Mouse (Mus musculus): ENCODE measurements around the gene Slc6a17. TPM values are rescaled to one million over a fixed set of nuclear protein-coding genes. Genes with fewer than 3 reads are reported as not detected.
A peak's percentile ranks its signal among the peaks of the same experiment; 100 is the strongest.

The Slc6a17 gene
- total RNA-seq, 2 experiments from 2014 or later = not detected

DNA sequence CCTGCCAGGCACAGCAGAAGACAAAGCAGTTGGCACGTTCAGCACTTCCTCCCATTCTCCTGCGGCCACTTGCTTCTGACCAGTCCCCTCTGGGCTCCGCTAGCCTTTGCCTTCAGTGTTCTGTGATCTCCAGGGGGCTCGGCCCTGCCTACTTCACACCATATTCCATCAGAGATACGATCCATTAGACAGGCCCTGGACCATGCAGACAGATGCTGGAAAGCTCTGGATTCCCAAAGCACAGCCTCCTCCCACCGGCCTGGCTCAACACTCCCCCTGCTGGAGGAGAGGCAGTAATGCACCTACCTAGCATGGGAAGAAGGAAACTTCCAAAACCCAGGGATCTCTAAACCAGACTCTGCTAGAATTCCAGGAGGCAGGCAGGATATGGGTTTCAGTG, 45.6 kb downstream of the Slc6a17 start:
- peak; percentile 86 for ATAC-seq (ENCODE audit: poor library complexity, severe bottlenecking)

DNA sequence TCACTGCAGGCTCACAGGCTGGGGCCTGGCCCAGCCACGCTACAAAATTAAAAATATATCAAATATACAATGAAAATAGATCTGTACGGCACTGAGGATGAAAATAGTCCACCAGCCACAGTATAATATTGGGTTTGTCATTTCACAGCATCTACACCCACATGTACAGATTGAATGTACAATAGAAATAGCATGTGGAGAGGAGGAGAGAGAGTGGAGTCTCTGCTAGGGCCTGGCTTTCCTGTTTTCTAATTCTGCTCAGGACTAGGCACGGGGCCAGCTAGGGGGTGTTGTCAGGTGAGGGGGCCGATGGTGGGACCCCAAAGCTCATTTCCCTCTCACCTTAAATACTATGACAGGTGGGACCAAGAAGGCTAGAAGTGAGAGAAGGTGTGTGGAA, 48.8 kb downstream of the Slc6a17 start:
- ATAC-seq (ENCODE audit: poor library complexity, severe bottlenecking) = no peak

DNA sequence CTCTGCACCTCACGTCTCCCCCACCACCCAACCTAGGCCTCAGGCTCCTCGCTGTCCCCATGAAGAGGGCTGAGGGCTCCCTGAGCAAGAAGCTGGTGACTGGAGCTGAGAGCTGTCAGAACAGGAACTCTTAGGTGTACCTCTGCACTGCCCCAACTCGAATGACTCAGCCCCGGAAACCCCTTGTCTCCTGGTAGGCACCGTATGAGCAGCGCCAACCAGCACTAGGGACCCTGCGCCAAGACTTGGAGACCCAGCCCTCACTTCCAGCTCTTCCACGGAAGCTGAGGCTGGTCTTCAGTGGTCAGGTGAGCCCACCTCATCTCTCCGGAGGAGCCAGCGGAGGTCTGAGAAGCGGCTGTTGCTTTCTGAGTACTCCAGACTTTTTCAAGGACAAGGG, 49.7 kb downstream of the Slc6a17 start:
- ATAC-seq (ENCODE audit: poor library complexity, severe bottlenecking) = no peak

DNA sequence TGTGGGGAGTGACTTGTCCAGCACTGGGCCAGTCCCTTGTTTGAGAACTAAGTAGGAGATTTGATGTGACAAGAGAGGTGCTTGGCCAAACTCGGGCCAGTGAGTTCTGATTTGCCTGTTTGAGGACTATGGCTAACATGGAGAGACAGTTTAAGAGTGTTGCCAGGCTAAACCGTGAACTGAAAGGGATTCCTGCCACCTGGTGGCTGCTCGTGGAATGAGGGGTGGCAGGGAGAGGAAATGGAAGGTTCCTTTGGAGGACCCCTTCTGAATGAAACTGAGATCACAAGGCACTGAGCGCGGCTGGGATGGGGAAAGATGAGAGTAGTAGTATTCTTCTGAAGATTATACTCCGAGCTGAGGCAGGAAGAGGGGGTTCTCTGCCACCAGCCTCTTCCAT, 51.2 kb downstream of the Slc6a17 start:
- peak; percentile 60 for ATAC-seq (ENCODE audit: poor library complexity, severe bottlenecking)

DNA sequence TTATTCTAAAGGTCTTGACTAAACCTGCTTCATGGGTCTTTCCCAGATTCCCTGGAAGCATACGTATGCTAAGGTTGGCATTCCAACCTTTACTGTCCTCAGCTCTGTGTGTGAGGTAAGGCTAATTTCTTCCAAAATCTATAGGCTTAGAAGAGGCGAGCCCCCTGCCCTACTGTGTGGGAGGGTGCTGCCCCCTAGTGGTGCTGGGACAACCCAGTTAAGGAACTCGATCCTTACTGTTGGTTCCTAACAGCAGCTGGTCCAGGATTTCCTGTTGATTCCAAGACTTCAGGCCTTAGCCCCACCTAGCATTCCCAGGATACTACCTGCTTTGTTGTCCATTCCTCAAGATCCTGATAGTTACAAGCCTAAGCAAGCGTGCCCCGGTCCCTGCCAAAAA, 55.7 kb downstream of the Slc6a17 start:
- ATAC-seq (ENCODE audit: poor library complexity, severe bottlenecking) = peak; percentile 67

DNA sequence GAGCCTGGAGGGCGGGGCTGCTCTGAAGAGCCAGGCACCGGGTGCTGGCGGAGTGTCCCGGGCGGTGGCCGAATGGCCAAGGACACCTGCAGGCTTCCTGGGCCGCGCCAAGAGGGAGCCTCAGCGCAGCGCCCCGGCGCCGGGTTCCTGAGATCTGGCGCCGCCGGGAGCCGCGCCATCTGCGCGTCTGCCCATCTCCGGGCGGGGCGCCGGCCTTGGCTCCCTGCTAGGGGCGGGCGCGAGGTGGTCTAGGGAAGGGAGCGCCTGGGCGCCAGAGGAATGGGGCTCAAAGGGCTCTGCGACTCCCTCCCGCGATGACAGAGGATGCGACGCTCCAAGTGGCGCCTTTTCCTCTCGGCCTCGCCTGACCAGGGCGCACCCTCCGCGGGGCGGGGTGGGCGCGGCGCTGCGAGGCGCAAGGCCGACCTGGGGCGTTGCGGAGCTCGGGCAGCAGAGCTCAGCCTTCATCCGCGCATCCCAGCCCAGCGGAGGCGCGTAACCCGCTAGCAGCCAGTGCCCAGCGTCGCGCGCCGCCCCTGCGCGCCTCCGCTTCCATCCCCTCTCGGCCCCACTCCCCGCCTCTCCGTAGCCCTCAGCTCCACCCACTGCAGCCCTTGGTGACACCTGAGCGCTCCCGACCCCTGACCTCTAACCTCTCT, 57.9 kb downstream of the Slc6a17 start:
- no peak for ATAC-seq (ENCODE audit: poor library complexity, severe bottlenecking)

DNA sequence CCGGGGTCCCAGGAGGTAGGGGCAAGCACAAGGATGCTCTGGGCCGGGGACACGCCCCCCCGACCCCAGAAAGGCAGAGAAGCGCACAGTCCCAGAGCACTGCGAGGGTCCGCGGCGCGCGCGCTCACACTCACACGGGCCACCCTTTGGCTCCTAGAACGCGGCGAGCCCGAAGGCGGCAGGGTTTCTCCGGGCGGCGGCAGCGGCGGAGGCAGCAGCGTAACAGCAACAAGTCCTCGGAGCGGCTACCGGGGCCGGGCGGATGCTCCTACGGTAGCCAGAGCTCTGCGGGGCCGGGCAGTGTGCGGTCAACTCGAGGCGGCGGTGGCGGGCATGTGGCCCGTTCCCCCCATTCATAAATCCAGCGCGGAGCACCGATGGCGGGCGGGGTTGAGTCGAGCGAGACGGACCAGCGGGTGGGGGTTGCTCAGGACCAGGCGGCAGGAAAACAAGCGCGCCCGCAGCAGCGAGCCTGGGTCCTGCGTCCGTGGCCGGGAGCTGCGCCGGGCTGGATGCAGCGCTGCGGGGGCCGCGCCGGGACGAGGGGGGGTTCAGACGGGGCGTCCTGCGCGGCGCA, 58.5 kb downstream of the Slc6a17 start, which contains the start of gene Kcnc4:
Gene Kcnc4 (minus strand): TSS at position 357 of the 577 bp plus-strand sequence.
- ATAC-seq (ENCODE audit: poor library complexity, severe bottlenecking) = no peak

DNA sequence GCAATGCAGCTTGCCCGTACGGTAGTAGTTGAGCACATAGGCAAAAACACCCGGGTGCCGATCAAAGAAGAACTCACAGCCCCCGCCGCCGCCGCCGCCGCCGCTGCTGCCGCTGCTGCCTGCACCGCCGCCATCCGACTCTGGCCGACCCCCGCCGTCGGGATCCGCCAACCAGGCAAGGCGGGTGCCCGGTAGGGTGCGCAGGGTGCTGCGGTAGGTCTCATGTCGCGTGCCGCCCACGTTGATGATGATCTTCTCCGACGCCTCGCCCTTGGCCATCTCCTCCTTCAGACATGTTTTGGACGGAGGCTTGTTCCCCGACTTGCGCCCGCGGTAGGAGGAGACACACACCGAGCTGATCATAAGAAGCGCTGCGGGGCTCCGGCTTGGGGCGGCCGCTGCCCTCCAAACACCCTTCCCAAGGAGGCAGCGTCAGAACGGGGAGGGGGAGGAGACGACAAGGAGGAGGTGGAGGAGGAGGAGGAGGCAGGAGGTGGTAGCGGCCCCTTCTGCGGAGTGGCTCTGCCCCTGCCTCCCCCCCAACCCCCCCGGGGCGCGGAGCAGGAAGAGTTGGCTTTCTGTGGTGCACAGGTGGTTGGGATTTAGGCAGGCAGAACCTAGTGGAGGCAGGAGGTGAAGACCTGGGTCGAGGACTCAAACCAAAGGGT, 59.2 kb downstream of the Slc6a17 start:
- ATAC-seq (ENCODE audit: poor library complexity, severe bottlenecking) = no peak

DNA sequence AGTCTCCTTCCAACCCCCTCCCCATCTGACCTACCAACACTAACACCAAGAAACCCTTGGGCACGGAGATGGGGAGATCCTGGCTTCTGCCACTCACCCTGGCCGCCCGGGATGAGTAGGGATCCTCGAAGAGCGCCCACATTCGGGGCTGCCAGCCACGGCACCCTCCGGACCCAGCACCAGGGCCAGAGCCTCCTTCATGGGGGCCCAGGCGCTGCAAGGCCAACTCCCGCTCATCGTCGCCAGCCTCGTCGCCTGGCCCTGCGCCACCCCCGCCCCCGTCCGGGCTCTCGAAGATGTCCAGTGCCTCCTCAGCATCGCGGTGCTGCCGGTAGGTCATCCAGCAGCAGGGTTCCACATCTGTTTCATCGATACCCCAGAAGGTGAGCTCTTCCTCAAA, 59.7 kb downstream of the Slc6a17 start:
- ATAC-seq (ENCODE audit: poor library complexity, severe bottlenecking) = no peak

DNA sequence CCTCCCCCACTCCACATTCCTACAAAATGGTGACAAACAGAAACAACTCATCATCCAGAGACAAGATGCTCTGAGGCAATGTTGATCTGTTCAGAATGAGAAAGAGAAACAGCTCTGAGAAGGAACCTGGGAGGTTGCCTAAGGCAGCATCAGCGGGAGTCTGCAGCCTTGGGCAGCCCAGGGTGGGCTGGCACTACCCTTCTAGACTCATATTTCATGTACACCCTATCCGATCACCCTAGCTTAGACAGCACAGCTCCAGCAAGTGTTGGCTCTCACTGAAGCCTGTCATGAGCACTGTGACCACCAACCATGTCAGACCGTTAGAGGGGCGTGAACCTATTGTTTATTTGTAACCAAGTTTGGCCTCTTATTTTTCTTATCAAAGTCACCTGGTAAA, 63.5 kb downstream of the Slc6a17 start:
- no peak for ATAC-seq (ENCODE audit: poor library complexity, severe bottlenecking)

DNA sequence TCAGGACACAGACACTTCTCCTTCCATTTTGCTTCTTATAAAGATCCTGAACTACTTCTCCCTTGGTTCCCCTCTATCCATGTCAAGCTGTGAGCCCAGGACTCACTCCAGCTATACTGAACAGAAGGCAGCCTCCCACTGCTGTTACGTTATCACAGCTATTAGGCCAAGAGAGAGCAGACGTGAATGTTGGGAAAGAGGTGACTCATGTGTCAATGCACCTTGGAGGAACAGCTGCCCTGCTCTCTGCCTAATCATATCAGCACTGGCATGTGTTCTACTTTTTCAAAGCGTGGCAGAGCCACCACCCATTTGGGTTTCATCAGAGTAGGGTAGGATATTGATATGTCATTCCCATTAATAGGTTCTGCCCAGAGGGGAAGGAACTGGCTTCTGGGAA, 71.0 kb downstream of the Slc6a17 start:
- no peak for ATAC-seq (ENCODE audit: poor library complexity, severe bottlenecking)

DNA sequence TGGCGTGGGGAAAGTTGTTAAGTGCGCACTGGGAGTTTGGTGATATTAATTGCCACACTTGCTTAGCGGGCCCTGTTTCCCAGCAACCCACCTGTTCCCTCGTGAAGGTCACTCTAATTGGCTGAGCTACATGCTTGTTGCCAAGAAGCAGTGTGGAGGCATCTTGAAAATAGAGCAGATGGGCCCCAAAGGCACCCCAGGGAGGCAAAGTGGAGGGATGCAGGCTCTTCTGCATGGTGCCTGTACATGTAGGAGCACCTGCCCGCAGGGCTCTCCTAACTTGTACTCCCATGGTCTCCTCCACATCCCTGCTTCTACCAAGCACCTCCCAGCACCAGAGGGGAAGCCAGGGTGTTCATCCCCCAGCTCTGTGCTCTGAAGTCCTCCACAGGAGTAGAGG, 74.0 kb downstream of the Slc6a17 start:
- ATAC-seq (ENCODE audit: poor library complexity, severe bottlenecking) = no peak

DNA sequence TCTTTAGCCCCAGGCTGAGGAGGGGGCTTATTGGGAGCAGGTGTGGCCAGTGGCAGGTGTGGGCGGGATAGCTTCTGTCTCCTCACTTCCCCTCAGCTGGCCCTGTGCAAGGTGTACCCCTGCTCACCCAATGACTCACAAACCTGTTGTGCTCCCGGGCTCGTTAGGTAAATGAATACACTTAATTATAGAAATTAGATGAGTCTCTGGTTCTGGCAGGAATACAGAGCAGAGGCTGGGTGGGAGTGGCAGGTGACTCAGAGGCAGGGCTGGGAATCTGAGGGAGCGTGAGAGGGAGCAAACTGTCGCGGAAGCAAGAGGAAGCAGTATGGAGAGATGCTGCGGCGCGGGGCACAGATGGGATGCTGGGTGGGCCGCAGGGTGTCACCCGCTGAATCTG, 75.6 kb downstream of the Slc6a17 start:
- no peak for ATAC-seq (ENCODE audit: poor library complexity, severe bottlenecking)

DNA sequence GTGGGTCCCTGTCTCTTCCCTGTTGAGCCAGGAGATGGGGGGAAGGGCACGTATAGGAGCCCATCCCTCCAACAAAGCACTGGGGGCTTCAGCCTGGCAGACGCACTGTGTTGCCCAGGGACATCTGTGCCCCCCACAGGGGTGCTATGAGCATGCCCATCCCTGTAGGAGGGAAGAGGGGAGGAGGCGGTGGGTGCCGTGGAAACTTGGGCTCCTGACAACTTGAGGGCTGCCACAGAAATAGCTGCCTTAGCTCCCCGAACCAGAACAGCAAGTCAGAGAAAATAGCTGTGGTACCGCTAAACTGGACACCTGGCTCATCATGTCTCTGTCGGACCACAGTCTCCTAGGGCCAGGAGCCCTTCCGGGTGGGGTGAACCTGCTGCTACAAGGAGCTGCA, 76.5 kb downstream of the Slc6a17 start:
- ATAC-seq (ENCODE audit: poor library complexity, severe bottlenecking) = no peak

DNA sequence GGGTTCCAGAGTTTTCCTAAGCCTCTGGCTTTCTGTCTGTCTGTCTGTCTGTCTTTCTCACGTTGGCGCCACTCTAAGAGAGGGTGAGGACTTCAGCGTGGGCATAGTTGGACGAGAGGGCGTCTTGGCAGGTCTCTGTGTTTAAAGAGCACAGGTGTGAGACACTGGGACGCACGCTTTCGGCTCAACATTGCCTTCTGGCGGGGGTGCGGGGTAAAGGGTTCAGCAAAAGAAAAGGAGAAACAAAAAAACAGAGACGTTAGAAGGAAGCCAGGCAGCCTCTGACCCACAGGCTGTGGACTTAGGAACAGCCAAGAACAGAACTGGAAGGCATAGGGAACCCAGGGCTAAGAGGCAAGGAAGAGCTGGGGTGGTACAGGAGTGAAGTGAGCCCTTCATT, 78.5 kb downstream of the Slc6a17 start:
- ATAC-seq (ENCODE audit: poor library complexity, severe bottlenecking) = no peak

DNA sequence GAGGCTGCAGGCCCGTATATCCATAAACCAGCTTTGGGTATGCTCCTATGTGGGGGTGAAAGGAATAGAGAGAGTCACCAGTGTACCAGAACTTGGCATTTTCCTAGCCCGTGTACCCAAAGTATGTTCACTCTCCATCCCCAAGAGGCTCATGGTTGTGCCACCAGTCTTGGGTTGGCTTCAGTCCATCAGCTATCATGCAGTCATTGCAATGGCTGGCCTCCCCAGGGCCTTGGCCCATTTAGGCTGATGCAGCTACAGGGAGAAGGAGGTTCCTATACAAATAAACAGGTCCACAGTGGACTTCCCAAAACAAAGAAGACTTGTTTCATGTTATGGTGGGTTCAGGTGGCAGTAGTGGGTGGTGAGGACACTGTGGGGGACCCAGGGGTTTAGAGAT, 80.2 kb downstream of the Slc6a17 start:
- no peak for ATAC-seq (ENCODE audit: poor library complexity, severe bottlenecking)

DNA sequence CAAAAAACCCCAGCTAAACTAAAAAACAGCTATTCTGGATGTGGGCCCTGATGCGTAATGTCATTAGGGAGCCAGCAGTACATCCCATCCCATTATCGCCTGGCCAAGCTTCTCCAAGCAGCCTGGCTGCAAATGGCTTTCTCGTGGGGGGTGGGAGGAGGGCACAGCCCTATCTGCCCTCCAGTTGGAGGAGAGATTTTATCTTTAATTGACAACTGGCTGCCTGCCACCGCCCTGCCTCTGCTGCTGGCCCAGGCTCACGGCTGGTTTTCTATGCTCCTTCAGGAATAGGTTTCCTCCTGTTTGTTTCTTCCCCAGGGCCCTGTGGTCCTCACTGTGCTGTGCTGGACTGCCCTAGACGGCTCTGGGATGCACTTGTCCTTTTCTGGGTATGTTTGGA, 81.4 kb downstream of the Slc6a17 start:
- no peak for ATAC-seq (ENCODE audit: poor library complexity, severe bottlenecking)

DNA sequence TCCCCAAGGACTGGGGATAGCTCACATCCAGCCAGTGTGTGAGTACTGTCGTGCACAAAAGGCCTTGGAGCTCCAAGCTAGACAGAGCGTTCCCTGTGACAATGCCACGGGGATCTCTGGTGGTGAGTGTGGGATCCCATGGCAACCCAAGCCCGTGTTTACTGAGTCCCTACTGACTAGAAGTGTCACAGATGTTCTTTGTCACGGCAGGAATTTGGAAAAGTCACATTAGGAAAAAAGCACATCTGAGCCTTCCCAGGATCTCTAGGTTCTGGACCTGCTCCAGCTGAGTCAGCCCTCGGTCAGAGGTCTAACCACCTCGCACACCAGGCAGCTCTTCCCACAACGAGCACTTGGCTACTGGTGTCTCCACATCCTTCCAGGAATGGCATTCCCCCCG, 84.2 kb downstream of the Slc6a17 start:
- no peak for ATAC-seq (ENCODE audit: poor library complexity, severe bottlenecking)

DNA sequence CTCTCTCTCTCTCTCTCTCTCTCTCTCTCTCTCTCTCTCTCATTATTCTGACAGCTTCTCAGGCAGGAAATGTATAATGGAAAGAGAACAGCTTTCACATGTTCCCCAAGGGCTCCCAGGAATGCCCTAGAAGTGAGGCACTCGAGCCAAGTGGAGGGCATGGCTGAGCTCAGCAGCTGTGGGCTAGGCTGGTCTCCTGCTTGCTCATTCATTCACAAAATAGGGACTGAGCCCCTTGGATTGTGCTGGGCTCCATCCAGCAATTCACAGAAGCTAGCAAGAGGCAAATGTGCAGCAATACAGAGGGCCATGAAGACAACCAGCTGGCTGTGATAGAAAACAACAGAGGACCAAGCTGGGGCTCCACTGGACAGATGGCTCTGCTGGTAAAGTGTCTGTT, 86.5 kb downstream of the Slc6a17 start:
- ATAC-seq (ENCODE audit: poor library complexity, severe bottlenecking) = no peak

DNA sequence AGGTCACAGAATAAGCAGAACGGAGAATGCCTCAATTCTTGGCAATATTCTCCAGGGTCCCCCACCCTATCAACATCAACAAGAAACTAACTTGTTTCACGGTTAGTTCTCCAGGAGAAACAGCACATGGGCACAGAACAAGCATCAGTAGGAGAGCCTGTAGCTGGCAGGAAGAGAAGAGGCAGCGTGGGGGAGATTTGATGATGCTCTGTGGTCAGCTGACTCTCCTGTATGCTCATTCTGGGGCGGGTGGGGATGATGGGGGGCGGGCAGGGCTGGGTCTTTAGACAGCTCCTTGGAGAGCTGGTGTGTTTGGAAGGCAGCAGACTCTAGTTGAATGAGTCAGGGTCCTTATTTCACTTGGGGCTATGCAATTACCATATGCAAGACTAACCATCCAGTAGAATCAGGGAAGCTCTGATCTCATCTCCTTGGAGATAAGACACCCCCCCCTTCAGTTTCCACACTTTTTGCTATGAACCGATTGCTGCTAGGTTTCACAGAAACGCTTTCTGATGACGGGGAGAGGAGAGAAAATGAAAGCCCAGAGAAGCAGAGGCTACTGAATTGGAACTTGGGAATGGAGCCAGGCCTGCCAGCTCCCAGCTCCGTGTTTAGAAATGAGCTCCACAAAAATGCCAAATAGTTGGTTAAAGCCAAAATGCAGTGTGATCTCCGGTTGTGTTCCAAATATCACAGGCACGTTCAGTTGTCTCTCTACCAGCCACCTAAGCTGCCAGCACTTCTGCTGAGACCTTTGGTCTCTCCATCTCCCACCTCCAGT, 93.4 kb downstream of the Slc6a17 start:
- no peak for ATAC-seq (ENCODE audit: poor library complexity, severe bottlenecking)

DNA sequence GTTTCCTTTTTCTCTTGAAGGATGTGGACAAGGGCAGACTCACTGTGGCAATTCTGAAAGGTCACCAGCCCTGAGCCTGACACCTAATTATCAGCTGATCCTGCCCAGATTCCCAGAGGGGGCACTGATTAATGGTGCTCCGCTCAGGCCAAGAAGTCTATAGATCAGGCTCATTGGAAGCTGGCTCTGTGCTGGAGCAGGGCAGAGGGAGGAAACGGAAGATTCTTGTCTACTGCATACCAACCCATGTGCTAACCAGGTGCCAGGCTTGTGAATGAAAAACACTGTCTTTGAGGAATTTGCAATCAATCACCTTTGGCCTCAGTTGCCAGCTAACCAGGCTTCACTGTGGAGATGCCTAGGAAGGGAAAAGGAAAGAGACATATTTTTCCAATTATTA, 97.7 kb downstream of the Slc6a17 start:
- ATAC-seq (ENCODE audit: poor library complexity, severe bottlenecking) = no peak
